Mouse (Mus musculus) midbrain, embryonic 11.5 days (tissue): Measurements from ENCODE around the gene Vmn1r208. TPM values are rescaled to one million over a fixed set of nuclear protein-coding genes. Genes with fewer than 3 reads are reported as not detected.
"Not testable (repeated sequence)": the region's sequence is repeated elsewhere in the genome, so short reads cannot be mapped to it uniquely, and the experiment has no call there.

Experiments
- ATAC-seq: fragments of 200-750 bp; cut with Nextera tagmentation; 2 replicates; pipeline ENCODE4 v1.8.0; 2017; ENCODE audit warnings: moderate TSS enrichment, moderate library complexity; ENCODE audit not compliant: low FRiP score
- DNase-seq: peaks from one replicate; pipeline ENCODE4 v3.0.0; 2015; ENCODE audit warnings: low spot score; ENCODE audit errors: missing footprints
- H3K27ac ChIP-seq: fragments of 300-500 bp; sonication (generic); 2 replicates; pipeline ENCODE4 v1.5.1; 2014; ENCODE audit warnings: low read depth, low read length
- H3K27me3 ChIP-seq: fragments of 300-500 bp; sonication (generic); 2 replicates; pipeline ENCODE4 v1.6.1; 2014; ENCODE audit warnings: mild to moderate bottlenecking, low read length, moderate library complexity, mixed read lengths; ENCODE audit not compliant: control insufficient read depth, insufficient read depth
- H3K36me3 ChIP-seq: fragments of 300-500 bp; sonication (generic); 2 replicates; pipeline ENCODE4 v1.6.1; 2014; ENCODE audit warnings: mild to moderate bottlenecking, low read length, moderate library complexity, mixed read lengths; ENCODE audit not compliant: control insufficient read depth, insufficient read depth
- H3K4me1 ChIP-seq: fragments of 300-500 bp; sonication (generic); 2 replicates; pipeline ENCODE4 v1.6.1; 2014; ENCODE audit warnings: low read length; ENCODE audit not compliant: control insufficient read depth, insufficient read depth
- H3K4me2 ChIP-seq: fragments of 300-500 bp; sonication (generic); 2 replicates; pipeline ENCODE4 v1.6.1; 2014; ENCODE audit warnings: mild to moderate bottlenecking, moderate library complexity
- H3K4me3 ChIP-seq: fragments of 300-500 bp; sonication (generic); 2 replicates; pipeline ENCODE4 v1.5.1; 2014; ENCODE audit warnings: low read depth, low read length
- H3K9ac ChIP-seq: fragments of 300-500 bp; sonication (generic); 2 replicates; pipeline ENCODE4 v1.6.1; 2014; ENCODE audit warnings: low read length
- H3K9me3 ChIP-seq: fragments of 300-500 bp; sonication (generic); 2 replicates; pipeline ENCODE4 v1.6.1; 2016; ENCODE audit warnings: low read length; ENCODE audit not compliant: control insufficient read depth
- WGBS: fragments of 180-500 bp; shearing (Covaris S2); extraction: QIAGEN DNeasy Blood & Tissue Kit; methylation state at CpG from one replicate; pipeline ENCODE4 v1.1.7; 2014; 5-methylcytosine and 5-hydroxymethylcytosine counted together
- polyA plus RNA-seq: library from polyadenylated mRNA; unstranded; fragments of >200 nt; fragmentation: Nextera tagmentation; extraction: Ambion mirVana; gene quantifications from 2 replicates; pipeline ENCODE4 v1.2.1, GENCODE M21; 2014

Vmn1r208 gene
- not detected in 2 replicates for polyA plus RNA-seq

GRCm38 (mm10) chr13:22777300-22777699 is at the start of gene Vmn1r208:
TSS of gene Vmn1r208 (minus strand) at chr13:22777400.
- H3K4me3 ChIP-seq, H3K36me3 ChIP-seq, H3K4me1 ChIP-seq, H3K9me3 ChIP-seq, DNase-seq, H3K27ac ChIP-seq, H3K27me3 ChIP-seq, H3K4me2 ChIP-seq, ATAC-seq, H3K9ac ChIP-seq: not testable (repeated sequence)
- no CpG with 5 or more reads among the region's 7 CpGs for WGBS

- not testable (repeated sequence) for DNase-seq, H3K36me3 ChIP-seq, H3K9ac ChIP-seq, H3K4me1 ChIP-seq, H3K27me3 ChIP-seq, H3K4me3 ChIP-seq, H3K9me3 ChIP-seq, H3K4me2 ChIP-seq, H3K27ac ChIP-seq, ATAC-seq
- 90% methylated on average over 1 of the region's 1 CpGs for WGBS
These were observed 44.4 kb upstream of the Vmn1r208 start for GRCm38 (mm10) chr13:22821601-22822000.

GRCm38 (mm10) chr13:22809582-22809981 is 32.4 kb upstream of the Vmn1r208 start, which contains the start of gene Vmn1r209:
TSS of gene Vmn1r209 (minus strand) at chr13:22809682.
- ATAC-seq, H3K27me3 ChIP-seq, H3K9ac ChIP-seq, H3K27ac ChIP-seq, DNase-seq, H3K4me2 ChIP-seq, H3K4me1 ChIP-seq, H3K4me3 ChIP-seq, H3K36me3 ChIP-seq, H3K9me3 ChIP-seq: not testable (repeated sequence)

GRCm38 (mm10) chr13:22788096-22788495 is 10.9 kb upstream of the Vmn1r208 start:
- H3K9me3 ChIP-seq, H3K27me3 ChIP-seq, H3K36me3 ChIP-seq, H3K9ac ChIP-seq, DNase-seq, H3K4me1 ChIP-seq, H3K4me2 ChIP-seq, H3K4me3 ChIP-seq, H3K27ac ChIP-seq, ATAC-seq: not testable (repeated sequence)
- WGBS: 86% methylated on average over 3 of the region's 3 CpGs

- not testable (repeated sequence) for H3K27ac ChIP-seq, ATAC-seq, H3K27me3 ChIP-seq, H3K4me2 ChIP-seq, H3K4me3 ChIP-seq, DNase-seq, H3K4me1 ChIP-seq, H3K36me3 ChIP-seq, H3K9me3 ChIP-seq, H3K9ac ChIP-seq
These were observed 7.0 kb upstream of the Vmn1r208 start for GRCm38 (mm10) chr13:22784159-22784558.

- WGBS: 70% methylated on average over 1 of the region's 2 CpGs
- H3K4me3 ChIP-seq, H3K9me3 ChIP-seq, DNase-seq, H3K36me3 ChIP-seq, H3K27me3 ChIP-seq, H3K4me1 ChIP-seq, ATAC-seq, H3K4me2 ChIP-seq, H3K27ac ChIP-seq, H3K9ac ChIP-seq: not testable (repeated sequence)
These were observed 5.6 kb downstream of the Vmn1r208 start for GRCm38 (mm10) chr13:22771592-22771991.

- H3K27ac ChIP-seq: no peak overlapping the region
- no peak overlapping the region for H3K9ac ChIP-seq
- H3K36me3 ChIP-seq: no peaks in the 10 kb centered on the region
- no peak overlapping the region for H3K4me3 ChIP-seq
- DNase-seq: no peak
- no peaks in the 10 kb centered on the region for H3K27me3 ChIP-seq
- no peaks in the 10 kb centered on the region for H3K9me3 ChIP-seq
- no peak for ATAC-seq
- H3K4me1 ChIP-seq: no peaks in the 10 kb centered on the region
- no peak overlapping the region for H3K4me2 ChIP-seq
These were observed 29.7 kb downstream of the Vmn1r208 start for GRCm38 (mm10) chr13:22747524-22747923.

- not testable (repeated sequence) for H3K27ac ChIP-seq, H3K4me1 ChIP-seq, ATAC-seq, DNase-seq, H3K27me3 ChIP-seq, H3K4me3 ChIP-seq, H3K36me3 ChIP-seq, H3K9ac ChIP-seq, H3K4me2 ChIP-seq, H3K9me3 ChIP-seq
These were observed 47.7 kb downstream of the Vmn1r208 start, which contains the start of gene Vmn1r207-ps for GRCm38 (mm10) chr13:22729529-22729928. TSS of gene Vmn1r207-ps (minus strand) at chr13:22729629.
